Mouse (Mus musculus): ENCODE data around the gene Mpo.

Gene Mpo

GRCm38 (mm10) chr11:87793460-87793859, at the start of gene Mpo:
TSS of gene Mpo (plus strand) at chr11:87793581.
- no peak for DNase-seq (ENCODE audit: low spot score in 2 of 2)

- DNase-seq (ENCODE audit: low spot score in 2 of 2): no peak
Measured at GRCm38 (mm10) chr11:87743691-87744090, 49.7 kb upstream of the Mpo start.

GRCm38 (mm10) chr11:87744964-87745363, 48.4 kb upstream of the Mpo start:
- peak; percentile 82 to 85 for DNase-seq (ENCODE audit: low spot score in 2 of 2)

GRCm38 (mm10) chr11:87745632-87746555, 47.5 kb upstream of the Mpo start:
- DNase-seq (ENCODE audit: low spot score in 2 of 2): peak in 1 of 2 experiments; percentile 41

GRCm38 (mm10) chr11:87747312-87747711, 46.1 kb upstream of the Mpo start:
- DNase-seq (ENCODE audit: low spot score in 2 of 2): no peak

GRCm38 (mm10) chr11:87747716-87748115, 45.7 kb upstream of the Mpo start:
- no peak for DNase-seq (ENCODE audit: low spot score in 2 of 2)

GRCm38 (mm10) chr11:87748132-87749119, 45.0 kb upstream of the Mpo start:
- peak; percentile 88 to 90 for DNase-seq (ENCODE audit: low spot score in 2 of 2)

GRCm38 (mm10) chr11:87749192-87750042, 44.0 kb upstream of the Mpo start:
- DNase-seq (ENCODE audit: low spot score in 2 of 2): peak; percentile 89 to 94

GRCm38 (mm10) chr11:87750043-87750421, 43.3 kb upstream of the Mpo start:
- DNase-seq (ENCODE audit: low spot score in 2 of 2): no peak

GRCm38 (mm10) chr11:87750521-87750920, 42.9 kb upstream of the Mpo start:
- peak; percentile 71 to 74 for DNase-seq (ENCODE audit: low spot score in 2 of 2)

GRCm38 (mm10) chr11:87751031-87751430, 42.4 kb upstream of the Mpo start:
- peak; percentile 54 to 62 for DNase-seq (ENCODE audit: low spot score in 2 of 2)

GRCm38 (mm10) chr11:87751491-87751966, 41.9 kb upstream of the Mpo start:
- peak; percentile 86 to 91 for DNase-seq (ENCODE audit: low spot score in 2 of 2)

GRCm38 (mm10) chr11:87752307-87752706, 41.1 kb upstream of the Mpo start:
- no peak for DNase-seq (ENCODE audit: low spot score in 2 of 2)

- peak in 1 of 2 experiments; percentile 32 for DNase-seq (ENCODE audit: low spot score in 2 of 2)
Measured at GRCm38 (mm10) chr11:87753255-87753654, 40.1 kb upstream of the Mpo start.

- no peak for DNase-seq (ENCODE audit: low spot score in 2 of 2)
Measured at GRCm38 (mm10) chr11:87753891-87754501, 39.4 kb upstream of the Mpo start.

- peak; percentile 94 to 96 for DNase-seq (ENCODE audit: low spot score in 2 of 2)
Measured at GRCm38 (mm10) chr11:87754603-87755002, 38.8 kb upstream of the Mpo start.

- DNase-seq (ENCODE audit: low spot score in 2 of 2): peak; percentile 98 to 99
Measured at GRCm38 (mm10) chr11:87755360-87756017, 37.9 kb upstream of the Mpo start.

- peak; percentile 78 to 81 for DNase-seq (ENCODE audit: low spot score in 2 of 2)
Measured at GRCm38 (mm10) chr11:87756251-87756820, 37.0 kb upstream of the Mpo start.
